Mouse (Mus musculus): ENCODE results near the gene Cyp2c50.
"Not testable (repeated sequence)": the region's sequence is repeated elsewhere in the genome, so short reads cannot be mapped to it uniquely, and the experiment has no call there.

Cyp2c50 gene

DNA sequence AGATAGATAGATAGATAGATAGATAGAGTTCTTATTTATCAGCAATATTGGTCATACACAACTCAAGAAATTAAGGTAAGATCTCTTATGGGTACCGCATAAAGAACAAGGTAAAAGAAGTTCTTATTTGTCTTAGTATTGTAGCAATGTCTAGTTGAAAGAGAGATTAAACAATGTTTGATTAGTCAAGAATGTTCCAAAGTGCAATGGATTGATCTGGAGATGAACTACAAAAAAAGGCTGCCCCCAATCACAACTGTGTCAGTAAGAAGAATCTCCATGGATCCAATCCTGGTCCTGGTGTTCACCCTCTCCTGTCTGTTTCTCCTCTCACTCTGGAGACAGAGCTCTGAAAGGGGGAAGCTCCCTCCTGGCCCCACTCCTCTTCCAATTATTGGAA, at the start of gene Cyp2c50:
Gene Cyp2c50 (plus strand): TSS at position 268 of the 400 bp plus-strand sequence.
- not testable (repeated sequence) for TF ChIP-seq GATA4 (IDR thresholded peaks at IDR 0.05; ENCODE audit: insufficient replicate concordance, low read length)

DNA sequence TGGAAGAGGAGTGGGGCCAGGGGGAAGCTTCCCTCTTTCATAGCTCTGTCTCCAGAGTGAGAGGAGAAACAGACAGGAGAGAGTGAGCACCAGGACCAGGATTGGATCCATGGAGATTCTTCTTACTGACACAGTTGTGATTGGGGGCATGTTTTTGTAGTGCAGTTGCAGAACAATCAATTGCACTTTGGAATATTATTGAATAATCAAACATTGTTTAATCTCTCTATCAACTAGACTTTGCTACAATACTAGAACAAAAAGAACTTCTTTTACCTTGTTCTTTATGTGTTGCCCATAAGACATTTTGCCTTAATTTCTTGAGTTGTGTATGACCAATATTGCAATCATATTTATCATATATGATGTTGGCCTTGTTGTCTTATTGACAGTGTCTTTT, 15.8 kb upstream of the Cyp2c50 start, which contains the start of gene Cyp2c54:
Gene Cyp2c54 (minus strand): TSS at position 127 of the 400 bp plus-strand sequence.
- no peak for TF ChIP-seq GATA4 (IDR thresholded peaks at IDR 0.05; ENCODE audit: insufficient replicate concordance, low read length)

DNA sequence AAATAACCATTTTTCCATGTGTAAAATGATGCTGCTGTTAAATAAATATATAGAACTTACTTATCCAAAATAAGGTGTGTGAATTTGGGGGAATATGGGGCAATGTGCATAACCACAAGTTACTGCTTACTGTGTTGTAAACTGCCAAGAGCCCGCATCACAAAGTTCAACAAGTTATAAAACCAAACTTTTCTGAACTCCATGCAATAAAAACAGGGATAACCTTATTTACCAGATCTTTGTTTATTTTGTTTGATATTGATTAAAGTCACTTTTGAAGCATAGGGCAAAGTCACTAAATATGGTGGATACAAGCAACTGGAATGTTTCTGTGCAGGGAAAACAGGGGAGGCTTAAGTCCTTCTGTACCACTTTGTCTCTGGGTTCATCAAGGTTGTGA, 1.1 kb upstream of the Cyp2c50 start:
- no peak for TF ChIP-seq GATA4 (IDR thresholded peaks at IDR 0.05; ENCODE audit: insufficient replicate concordance, low read length)

DNA sequence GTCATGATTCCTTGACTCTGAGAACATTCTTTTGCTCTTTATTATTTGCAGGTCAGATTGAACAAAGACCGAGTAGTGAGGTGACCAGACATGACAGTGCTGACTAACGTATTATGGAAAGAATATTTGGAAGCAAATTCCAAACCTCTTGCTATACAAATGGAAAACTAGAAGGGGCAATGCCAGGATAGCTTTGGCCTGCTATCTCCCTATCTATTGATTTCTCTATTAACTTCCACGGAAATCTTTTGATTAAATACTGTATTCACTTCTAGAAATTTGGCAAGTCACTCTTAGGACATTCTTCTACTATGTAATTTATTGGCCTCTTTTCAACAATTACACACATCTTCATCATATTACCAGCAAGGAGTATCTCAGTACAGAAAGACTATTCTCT, 1.6 kb downstream of the Cyp2c50 start:
- peak; percentile 93 for TF ChIP-seq GATA4 (IDR thresholded peaks at IDR 0.05; ENCODE audit: insufficient replicate concordance, low read length)
